Mouse (Mus musculus): ENCODE data around the gene Sept7.
"Not testable (repeated sequence)": the region's sequence is repeated elsewhere in the genome, so short reads cannot be mapped to it uniquely, and the experiment has no call there.

Gene Sept7

GRCm38 (mm10) chr9:25260979-25261378 is 8.7 kb downstream of the Sept7 start:
- no peak for DNase-seq

DNA sequence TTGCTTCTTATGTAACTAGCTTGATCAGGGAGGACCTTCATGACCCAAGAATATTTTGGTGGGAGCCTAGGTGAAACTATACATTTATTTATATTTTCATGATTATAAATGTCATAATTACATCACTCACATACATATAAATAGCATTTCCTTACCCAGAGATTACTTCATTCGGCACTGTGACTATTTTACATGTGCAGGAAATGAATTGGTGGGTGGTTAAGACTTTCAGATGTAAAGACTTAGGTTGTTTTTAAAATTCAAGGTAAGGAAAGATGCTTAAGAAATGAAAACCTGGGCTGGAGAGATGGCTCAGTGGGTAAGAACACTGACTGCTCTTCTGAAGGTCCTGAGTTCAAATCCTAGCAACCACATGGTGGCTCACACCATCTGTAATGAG is 9.8 kb downstream of the Sept7 start:
- DNase-seq: no peak

DNA sequence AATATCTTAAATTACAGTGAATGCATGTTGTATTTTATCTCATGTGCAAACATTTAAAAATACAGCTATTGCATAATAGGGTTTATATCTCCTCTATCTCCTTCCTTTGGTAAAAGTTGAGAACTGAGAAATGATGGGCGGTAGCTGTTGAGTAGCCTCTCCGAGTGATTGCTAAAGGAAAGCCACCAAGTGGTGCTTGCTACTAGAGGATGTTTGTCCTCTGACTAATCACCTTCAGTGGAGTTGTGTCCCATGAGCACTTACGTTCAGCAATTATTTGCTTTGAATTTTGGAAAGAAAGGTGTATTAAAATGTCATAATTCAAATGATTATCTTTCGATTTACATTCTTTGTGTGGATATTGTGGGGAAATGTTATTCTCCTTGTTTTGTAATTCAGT is 13.6 kb downstream of the Sept7 start:
- DNase-seq: no peak

DNA sequence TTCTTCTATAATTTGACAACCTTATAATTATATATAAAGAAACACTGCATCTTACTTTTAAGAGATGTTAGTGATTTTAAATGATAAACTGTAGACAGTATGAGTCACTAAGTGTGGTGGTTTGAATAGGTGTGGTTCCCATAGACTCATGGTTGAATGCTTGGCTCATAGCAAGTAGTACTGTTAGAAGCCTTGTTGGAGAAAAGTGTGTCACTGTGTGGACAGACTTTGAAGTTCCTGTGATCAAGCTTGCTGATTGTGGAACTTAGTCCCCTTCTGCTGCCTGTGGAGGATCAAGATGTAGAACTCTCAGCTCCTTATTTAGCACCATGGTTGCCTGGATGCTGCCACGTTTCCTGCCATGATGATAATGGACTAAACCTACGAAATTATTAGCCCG is 14.9 kb downstream of the Sept7 start:
- DNase-seq: no peak

DNA sequence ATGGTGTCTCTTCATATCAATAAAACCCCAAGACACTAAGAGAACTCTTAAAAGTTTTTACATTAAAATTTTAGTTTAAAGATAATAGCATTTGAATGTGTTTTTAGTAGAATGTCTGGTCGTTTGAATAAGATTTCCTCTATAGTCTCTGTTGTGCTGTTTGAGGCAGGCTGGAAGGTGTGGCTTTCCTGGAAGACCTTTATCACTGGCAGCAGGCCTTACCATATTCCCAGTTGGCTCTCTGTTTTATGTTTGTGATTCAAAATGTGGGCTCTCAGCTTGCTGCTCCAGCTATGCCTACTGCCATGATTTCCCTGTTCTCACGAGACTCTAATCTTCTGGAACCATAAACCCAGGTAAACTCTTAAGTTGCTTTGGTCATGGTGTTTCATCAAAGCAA is 15.3 kb downstream of the Sept7 start:
- DNase-seq: no peak

GRCm38 (mm10) chr9:25271902-25272301 is 19.7 kb downstream of the Sept7 start:
- no peak for DNase-seq

GRCm38 (mm10) chr9:25289796-25290195 is 37.6 kb downstream of the Sept7 start:
- no peak for DNase-seq

DNA sequence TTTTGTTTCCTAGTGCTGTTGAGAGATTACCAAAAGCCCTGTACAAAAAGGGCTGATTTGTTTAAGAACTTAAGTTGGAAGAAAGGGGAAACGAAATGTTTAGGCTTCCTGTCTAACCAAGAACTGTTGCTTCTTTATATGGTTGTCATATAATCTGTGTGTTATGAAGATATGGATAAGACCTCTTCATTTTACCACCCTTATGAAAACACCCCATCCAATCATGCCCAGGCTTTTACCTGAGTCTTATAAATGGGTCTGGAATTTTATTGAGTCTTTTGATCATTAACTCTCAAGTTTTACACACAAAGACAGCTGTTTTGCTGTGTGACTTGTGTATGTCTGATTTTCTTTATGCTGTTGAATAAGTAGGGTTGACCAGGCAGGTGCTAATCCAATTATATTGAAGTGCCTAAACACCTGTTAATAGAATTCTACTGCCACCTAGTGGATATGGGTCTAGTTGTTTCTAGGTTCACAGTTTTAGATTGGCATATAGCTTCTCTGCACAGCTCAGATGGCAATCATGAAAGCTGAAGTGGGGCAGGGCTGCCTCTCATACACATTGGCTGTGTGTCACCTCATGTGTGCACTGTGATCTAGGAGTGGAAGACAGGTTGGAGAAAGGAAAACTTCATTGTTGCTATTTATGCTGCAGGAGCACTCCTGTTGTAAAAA is 57.4 kb downstream of the Sept7 start:
- no peak for DNase-seq

GRCm38 (mm10) chr9:25314304-25314703 is 62.1 kb downstream of the Sept7 start:
- DNase-seq: no peak

- DNase-seq: peak in 1 of 2 experiments; percentile 15
These were observed 65.7 kb downstream of the Sept7 start for GRCm38 (mm10) chr9:25317827-25318505.

DNA sequence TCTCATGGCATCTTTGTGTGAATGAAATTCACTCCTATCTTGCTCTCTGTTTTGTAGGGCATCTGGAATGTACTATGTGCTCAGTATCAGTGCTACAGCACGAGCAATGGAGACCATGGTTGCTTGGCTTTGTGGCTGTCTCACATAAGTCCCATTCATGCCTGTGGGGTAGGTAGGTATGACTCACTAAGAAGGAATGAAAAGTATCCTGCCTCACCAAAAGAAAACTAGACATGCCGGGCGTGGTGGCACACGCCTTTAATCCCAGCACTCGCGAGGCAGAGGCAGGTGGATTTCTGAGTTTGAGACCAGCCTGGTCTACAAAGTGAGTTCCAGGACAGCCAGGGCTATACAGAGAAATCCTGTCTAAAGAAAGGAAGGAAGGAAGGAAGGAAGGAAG is 67.4 kb downstream of the Sept7 start:
- DNase-seq: not testable (repeated sequence)

- DNase-seq: no peak
These were observed 75.6 kb downstream of the Sept7 start for GRCm38 (mm10) chr9:25327727-25328370.

DNA sequence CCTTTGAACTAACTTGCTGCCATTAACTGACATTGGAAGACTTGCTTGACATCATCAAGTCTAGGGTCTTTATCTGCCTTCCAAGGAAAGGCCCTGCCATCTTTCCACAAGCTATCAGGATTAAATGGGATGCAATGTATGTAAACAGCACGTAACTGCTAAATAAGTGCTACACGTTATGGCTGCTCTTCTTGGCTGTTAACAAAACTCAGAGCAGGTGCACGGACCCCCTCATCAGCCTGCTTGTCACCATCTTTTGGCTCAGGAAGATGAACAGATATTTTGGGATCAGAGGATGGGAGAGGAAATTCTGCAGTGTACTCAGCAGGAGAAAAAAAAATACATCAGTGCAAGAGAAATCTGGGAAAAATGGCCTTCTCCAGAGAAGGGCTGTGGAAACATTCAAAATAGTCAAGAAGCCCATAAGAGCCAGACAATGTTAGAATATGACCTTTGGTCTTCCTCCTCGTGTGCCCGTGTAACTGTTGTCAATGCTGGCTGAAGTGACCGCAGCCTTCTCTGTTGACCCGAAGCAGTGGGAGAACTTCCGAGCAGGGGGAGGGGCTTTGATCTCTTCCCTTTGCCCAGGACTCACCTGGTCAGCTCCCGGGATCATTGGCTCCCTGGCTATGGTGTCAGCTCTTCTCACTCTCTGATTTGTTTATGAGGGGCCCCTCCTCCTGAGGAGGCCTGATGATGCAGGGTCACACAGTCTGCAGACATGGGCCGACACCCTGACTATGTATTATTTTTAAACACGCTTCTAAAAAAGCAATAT is 76.9 kb downstream of the Sept7 start:
- no peak for DNase-seq

DNA sequence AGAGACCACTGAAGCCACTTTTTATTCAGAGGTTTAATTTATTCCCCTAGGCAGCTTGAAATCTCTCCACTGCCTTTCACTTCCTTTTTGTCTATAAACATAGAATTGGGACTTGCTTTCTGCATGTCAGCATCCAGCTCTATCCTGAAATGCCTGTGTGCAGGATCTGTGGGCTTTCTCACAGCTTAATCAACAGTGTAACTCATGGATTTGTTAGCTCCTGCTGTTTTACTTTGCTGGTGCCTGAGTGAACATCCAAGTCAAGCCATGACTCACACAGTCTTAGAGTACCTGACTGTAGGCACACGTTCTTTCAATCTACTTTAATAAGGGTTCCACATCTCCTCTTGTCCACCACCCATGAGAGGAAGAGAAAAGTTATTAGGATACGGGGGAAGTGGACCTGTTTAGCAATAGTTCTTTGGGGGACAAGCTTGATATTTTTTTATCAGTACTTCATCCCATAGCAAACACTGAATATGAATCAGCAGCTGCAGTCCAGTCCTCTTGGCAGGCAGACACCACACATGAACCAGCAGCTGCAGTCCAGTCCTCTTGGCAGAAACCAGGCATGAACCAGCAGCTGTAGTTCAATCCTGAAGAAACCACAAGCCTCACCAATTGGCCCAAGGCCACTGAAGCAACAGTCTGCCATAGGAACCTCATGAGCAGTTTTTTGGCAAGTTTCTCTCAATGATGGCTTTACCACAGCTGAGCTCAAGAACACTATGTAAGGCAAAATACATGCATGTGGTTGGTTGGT is 85.4 kb downstream of the Sept7 start:
- no peak for DNase-seq

GRCm38 (mm10) chr9:25340412-25340811 is 88.2 kb downstream of the Sept7 start:
- DNase-seq: no peak

GRCm38 (mm10) chr9:25353775-25354174 is 101.5 kb downstream of the Sept7 start:
- DNase-seq: no peak

DNA sequence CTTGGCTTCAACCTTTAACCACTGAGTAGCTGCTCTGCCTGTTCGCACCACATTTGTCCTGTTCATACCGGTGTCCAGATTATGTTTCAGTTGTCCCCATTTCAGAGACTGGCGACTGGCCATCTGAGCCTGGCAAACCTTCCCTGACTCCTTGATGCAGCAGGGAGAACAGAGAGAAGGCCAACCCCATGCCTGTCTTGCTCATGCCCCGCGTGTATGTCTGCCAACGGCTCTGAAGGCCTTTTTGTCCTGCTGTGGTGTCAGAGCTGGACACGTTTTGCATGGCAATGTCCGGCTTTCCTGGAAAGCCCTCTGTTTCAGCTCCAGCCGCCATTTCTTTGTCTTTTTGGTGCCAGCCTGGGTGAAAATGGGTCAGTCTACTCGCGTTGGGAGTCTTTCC is 103.6 kb downstream of the Sept7 start:
- DNase-seq: no peak

GRCm38 (mm10) chr9:25357589-25357988 is 105.3 kb downstream of the Sept7 start:
- DNase-seq: no peak

- no peak for DNase-seq
These were observed 105.8 kb downstream of the Sept7 start for GRCm38 (mm10) chr9:25358018-25358417.
